Mouse (Mus musculus): ENCODE data around the gene Lgr6. TPM values are rescaled to one million over a fixed set of nuclear protein-coding genes. Genes with fewer than 3 reads are reported as not detected.

The Lgr6 gene
- polyA plus RNA-seq, 1 experiment, result 2.9 TPM

- DNase-seq, result no peak
- H3K4me1 ChIP-seq (ENCODE audit: control insufficient read depth, insufficient read depth, low read length), result no peaks in the 10 kb centered on the region
- no peak overlapping the region for H3K4me3 ChIP-seq (replicated peaks; ENCODE audit: insufficient read depth, low read depth, low read length)
- H3K27me3 ChIP-seq (ENCODE audit: control insufficient read depth, insufficient read depth, low read length), result no peaks in the 10 kb centered on the region
- H3K27ac ChIP-seq (ENCODE audit: insufficient read depth, low read length), result no peak overlapping the region
- 94% methylated on average over 2 of the region's 2 CpGs for WGBS
- TF ChIP-seq POLR2A (IDR thresholded peaks at IDR 0.05; ENCODE audit: borderline replicate concordance, insufficient read depth, low read length) (no peak), CTCF (IDR thresholded peaks at IDR 0.05; ENCODE audit: borderline replicate concordance, insufficient read depth, low read depth, low read length) (no peak)
Measured at GRCm38 (mm10) chr1:135044439-135044838, 60.6 kb downstream of the Lgr6 start.

- Histone ChIP-seq H3K4me3 (replicated peaks; ENCODE audit: insufficient read depth, low read depth, low read length) (no peak overlapping the region), H3K4me1 (ENCODE audit: control insufficient read depth, insufficient read depth, low read length) (no peaks in the 10 kb centered on the region), H3K27me3 (ENCODE audit: control insufficient read depth, insufficient read depth, low read length) (no peaks in the 10 kb centered on the region), H3K27ac (ENCODE audit: insufficient read depth, low read length) (no peak overlapping the region)
- no peak for TF ChIP-seq CTCF (IDR thresholded peaks at IDR 0.05; ENCODE audit: borderline replicate concordance, insufficient read depth, low read depth, low read length)
- TF ChIP-seq POLR2A (IDR thresholded peaks at IDR 0.05; ENCODE audit: borderline replicate concordance, insufficient read depth, low read length), result no peak
- DNase-seq, result no peak
- WGBS, result 95% methylated on average over 5 of the region's 5 CpGs
Measured at GRCm38 (mm10) chr1:135036297-135036696, 68.8 kb downstream of the Lgr6 start.

GRCm38 (mm10) chr1:135032658-135033057 lies 72.4 kb downstream of the Lgr6 start:
- DNase-seq, result no peak
- no peak overlapping the region for H3K4me3 ChIP-seq (replicated peaks; ENCODE audit: insufficient read depth, low read depth, low read length)
- H3K27ac ChIP-seq (ENCODE audit: insufficient read depth, low read length), result no peak overlapping the region
- 19% methylated on average over 8 of the region's 8 CpGs for WGBS
- TF ChIP-seq CTCF (IDR thresholded peaks at IDR 0.05; ENCODE audit: borderline replicate concordance, insufficient read depth, low read depth, low read length) (no peak), POLR2A (IDR thresholded peaks at IDR 0.05; ENCODE audit: borderline replicate concordance, insufficient read depth, low read length) (no peak)
- no peaks in the 10 kb centered on the region for H3K27me3 ChIP-seq (ENCODE audit: control insufficient read depth, insufficient read depth, low read length)
- H3K4me1 ChIP-seq (ENCODE audit: control insufficient read depth, insufficient read depth, low read length), result no peaks in the 10 kb centered on the region

- no peak overlapping the region for H3K4me3 ChIP-seq (replicated peaks; ENCODE audit: insufficient read depth, low read depth, low read length)
- DNase-seq, result no peak
- TF ChIP-seq CTCF (IDR thresholded peaks at IDR 0.05; ENCODE audit: borderline replicate concordance, insufficient read depth, low read depth, low read length), result no peak
- no peak for TF ChIP-seq POLR2A (IDR thresholded peaks at IDR 0.05; ENCODE audit: borderline replicate concordance, insufficient read depth, low read length)
- no peaks in the 10 kb centered on the region for H3K27me3 ChIP-seq (ENCODE audit: control insufficient read depth, insufficient read depth, low read length)
- H3K4me1 ChIP-seq (ENCODE audit: control insufficient read depth, insufficient read depth, low read length), result no peaks in the 10 kb centered on the region
- 92% methylated on average over 2 of the region's 2 CpGs for WGBS
- H3K27ac ChIP-seq (ENCODE audit: insufficient read depth, low read length), result no peak overlapping the region
Measured at GRCm38 (mm10) chr1:135030121-135030520, 75.0 kb downstream of the Lgr6 start.

GRCm38 (mm10) chr1:135026275-135026674 lies 78.8 kb downstream of the Lgr6 start:
- WGBS, result 94% methylated on average over 1 of the region's 1 CpGs
- DNase-seq, result no peak
- Histone ChIP-seq H3K4me3 (replicated peaks; ENCODE audit: insufficient read depth, low read depth, low read length) (no peak overlapping the region), H3K4me1 (ENCODE audit: control insufficient read depth, insufficient read depth, low read length) (no peaks in the 10 kb centered on the region), H3K27me3 (ENCODE audit: control insufficient read depth, insufficient read depth, low read length) (no peaks in the 10 kb centered on the region), H3K27ac (ENCODE audit: insufficient read depth, low read length) (no peak overlapping the region)
- TF ChIP-seq CTCF (IDR thresholded peaks at IDR 0.05; ENCODE audit: borderline replicate concordance, insufficient read depth, low read depth, low read length), result no peak

- no peak for TF ChIP-seq CTCF (IDR thresholded peaks at IDR 0.05; ENCODE audit: borderline replicate concordance, insufficient read depth, low read depth, low read length)
- TF ChIP-seq POLR2A (IDR thresholded peaks at IDR 0.05; ENCODE audit: borderline replicate concordance, insufficient read depth, low read length), result no peak
- no peaks in the 10 kb centered on the region for H3K27me3 ChIP-seq (ENCODE audit: control insufficient read depth, insufficient read depth, low read length)
- no peak overlapping the region for H3K27ac ChIP-seq (ENCODE audit: insufficient read depth, low read length)
- H3K4me3 ChIP-seq (replicated peaks; ENCODE audit: insufficient read depth, low read depth, low read length), result no peak overlapping the region
- H3K4me1 ChIP-seq (ENCODE audit: control insufficient read depth, insufficient read depth, low read length), result no peaks in the 10 kb centered on the region
- DNase-seq, result no peak
- 72% methylated on average over 1 of the region's 1 CpGs for WGBS
Measured at GRCm38 (mm10) chr1:135023583-135023982, 81.5 kb downstream of the Lgr6 start.

GRCm38 (mm10) chr1:135021936-135022335 lies 83.1 kb downstream of the Lgr6 start:
- DNase-seq, result no peak
- TF ChIP-seq POLR2A (IDR thresholded peaks at IDR 0.05; ENCODE audit: borderline replicate concordance, insufficient read depth, low read length), result no peak
- TF ChIP-seq CTCF (IDR thresholded peaks at IDR 0.05; ENCODE audit: borderline replicate concordance, insufficient read depth, low read depth, low read length), result no peak
- 48% methylated on average over 5 of the region's 5 CpGs for WGBS
- H3K4me1 ChIP-seq (ENCODE audit: control insufficient read depth, insufficient read depth, low read length), result no peaks in the 10 kb centered on the region
- no peak overlapping the region for H3K4me3 ChIP-seq (replicated peaks; ENCODE audit: insufficient read depth, low read depth, low read length)
- no peak overlapping the region for H3K27ac ChIP-seq (ENCODE audit: insufficient read depth, low read length)
- H3K27me3 ChIP-seq (ENCODE audit: control insufficient read depth, insufficient read depth, low read length), result no peaks in the 10 kb centered on the region

GRCm38 (mm10) chr1:135020970-135021369 lies 84.1 kb downstream of the Lgr6 start:
- H3K4me3 ChIP-seq (replicated peaks; ENCODE audit: insufficient read depth, low read depth, low read length), result no peak overlapping the region
- H3K27ac ChIP-seq (ENCODE audit: insufficient read depth, low read length), result no peak overlapping the region
- TF ChIP-seq CTCF (IDR thresholded peaks at IDR 0.05; ENCODE audit: borderline replicate concordance, insufficient read depth, low read depth, low read length) (no peak), POLR2A (IDR thresholded peaks at IDR 0.05; ENCODE audit: borderline replicate concordance, insufficient read depth, low read length) (no peak)
- no peaks in the 10 kb centered on the region for H3K4me1 ChIP-seq (ENCODE audit: control insufficient read depth, insufficient read depth, low read length)
- no peak for DNase-seq
- 23% methylated on average over 5 of the region's 5 CpGs for WGBS
- no peaks in the 10 kb centered on the region for H3K27me3 ChIP-seq (ENCODE audit: control insufficient read depth, insufficient read depth, low read length)

Data from cerebellum, adult 2 months (tissue).